Mouse (Mus musculus) hindbrain, postnatal 0 days (tissue): ENCODE data around the gene Cacna2d4. TPM values are rescaled to one million over a fixed set of nuclear protein-coding genes. Genes with fewer than 3 reads are reported as not detected.

Experiments used
- ATAC-seq: fragments of 200-750 bp; cut with Nextera tagmentation; 2 replicates; pipeline ENCODE4 v1.8.0; 2017; ENCODE audit warnings: mild to moderate bottlenecking, moderate TSS enrichment, moderate library complexity
- DNase-seq: peaks from one replicate; pipeline ENCODE4 v3.0.0-alpha.2; 2015; ENCODE audit warnings: low spot score
- H3K27ac ChIP-seq: fragments of 300-500 bp; sonication (generic); 2 replicates; pipeline ENCODE4 v1.5.1; 2014; ENCODE audit warnings: mild to moderate bottlenecking
- H3K27me3 ChIP-seq: fragments of 300-500 bp; sonication (generic); 2 replicates; pipeline ENCODE4 v1.6.1; 2014; ENCODE audit warnings: low read length, mixed read lengths; ENCODE audit not compliant: insufficient read depth
- H3K36me3 ChIP-seq: fragments of 300-500 bp; sonication (generic); 2 replicates; pipeline ENCODE4 v1.6.1; 2014; ENCODE audit warnings: low read length, mixed read lengths; ENCODE audit not compliant: insufficient read depth
- H3K4me1 ChIP-seq: fragments of 300-500 bp; sonication (generic); 2 replicates; pipeline ENCODE4 v1.6.1; 2014; ENCODE audit warnings: antibody characterized with exemption, low read length, mixed read lengths; ENCODE audit not compliant: insufficient read depth
- H3K4me2 ChIP-seq: fragments of 300-500 bp; sonication (generic); 2 replicates; pipeline ENCODE4 v1.6.1; 2014; ENCODE audit warnings: low read depth, mild to moderate bottlenecking, low read length, moderate library complexity, mixed read lengths
- H3K4me3 ChIP-seq: fragments of 300-500 bp; sonication (generic); 2 replicates; pipeline ENCODE4 v1.5.1; 2014; ENCODE audit warnings: low read length
- H3K9ac ChIP-seq: fragments of 300-500 bp; sonication (generic); replicated peaks from 2 replicates; pipeline ENCODE4 v1.6.1; 2014; ENCODE audit warnings: mild to moderate bottlenecking, low read length, moderate library complexity, mixed read lengths
- H3K9me3 ChIP-seq: fragments of 300-500 bp; sonication (generic); 2 replicates; pipeline ENCODE4 v1.6.1; 2016; ENCODE audit warnings: low read length, mixed read lengths
- CTCF ChIP-seq: IDR thresholded peaks from 2 replicates; pipeline ENCODE4 v1.5.1; 2016; ENCODE audit warnings: antibody characterized with exemption, control low read depth, low read depth
- WGBS: fragments of 180-500 bp; shearing (Covaris S2); extraction: QIAGEN DNeasy Blood & Tissue Kit; methylation state at CpG from one replicate; pipeline ENCODE4 v1.1.7; 2014; 5-methylcytosine and 5-hydroxymethylcytosine counted together
- polyA plus RNA-seq: library from polyadenylated mRNA; unstranded; fragments of >200 nt; fragmentation: Nextera tagmentation; extraction: Ambion mirVana; gene quantifications from 2 replicates; pipeline ENCODE4 v1.2.1, GENCODE M21; 2015
- total RNA-seq: library from RNA; depleted of rRNA; stranded (reverse); fragments of >200 nt; gene quantifications from 2 replicates; pipeline ENCODE4 v1.2.3, GENCODE M21; 2014

Gene Cacna2d4
- total and polyA plus RNA-seq, 2 experiments from 2014 or later = 1.2 to 2.6 TPM

GRCm38 (mm10) chr6:119326541-119326940 lies 90.2 kb downstream of the Cacna2d4 start:
- Histone ChIP-seq H3K27me3 (no peaks in the 10 kb centered on the region), H3K4me3 (no peak overlapping the region), H3K9ac (no peak overlapping the region), H3K36me3 (no peaks in the 10 kb centered on the region; the same call in 1 of the 2 replicates), H3K27ac (no peak overlapping the region), H3K9me3 (no peaks in the 10 kb centered on the region), H3K4me2 (no peak overlapping the region), H3K4me1 (peaks cover 39% of the 10 kb centered on the region)
- DNase-seq (no peak), ATAC-seq (no peak)
- WGBS = 52% methylated on average over 5 of the region's 7 CpGs
- TF ChIP-seq CTCF = no peak

- ATAC-seq (peak; percentile 38; the same call in 1 of the 2 replicates), DNase-seq (peak; percentile 66)
- 5% methylated on average over 11 of the region's 11 CpGs for WGBS
- Histone ChIP-seq H3K4me3 (peak overlapping the region; percentile 58), H3K4me2 (peak overlapping the region; percentile 71), H3K9ac (peak overlapping the region; percentile 65; the same call in 1 of the 2 replicates), H3K27ac (peak overlapping the region; percentile 87), H3K9me3 (no peaks in the 10 kb centered on the region), H3K27me3 (no peaks in the 10 kb centered on the region), H3K36me3 (no peaks in the 10 kb centered on the region), H3K4me1 (peaks cover 41% of the 10 kb centered on the region)
- no peak for TF ChIP-seq CTCF
These were observed 92.3 kb downstream of the Cacna2d4 start for GRCm38 (mm10) chr6:119328521-119329115.

DNA sequence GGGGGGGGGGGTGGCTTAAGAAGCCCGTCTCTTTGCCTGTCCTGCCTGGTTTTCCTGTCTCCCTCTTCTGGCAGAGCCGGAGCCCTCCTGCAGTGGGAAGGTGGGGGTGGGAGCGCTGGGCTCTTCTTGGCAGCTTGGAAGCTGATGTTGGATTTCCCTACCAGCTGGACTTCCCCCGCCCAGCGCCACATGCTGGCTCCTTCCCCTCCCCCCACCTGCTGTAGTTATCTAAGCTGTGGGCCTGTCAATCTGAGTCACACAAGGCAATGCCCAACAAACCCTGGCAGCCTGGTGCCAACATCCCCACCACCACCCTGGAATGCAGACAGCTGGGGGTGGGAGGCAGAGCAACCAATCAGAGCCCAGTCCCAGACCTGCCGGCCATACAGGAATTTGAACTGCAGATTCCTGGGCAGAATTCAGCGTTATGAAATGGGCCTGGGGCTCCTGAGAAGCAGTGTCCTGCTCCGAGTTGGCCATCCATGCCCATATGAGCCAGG lies 92.9 kb downstream of the Cacna2d4 start:
- WGBS = under 1% methylated on average over 8 of the region's 8 CpGs
- peak; percentile 92 for DNase-seq
- peak; percentile 93 for ATAC-seq
- Histone ChIP-seq H3K4me2 (peak overlapping the region; percentile 71), H3K27ac (peak overlapping the region; percentile 87), H3K36me3 (no peaks in the 10 kb centered on the region), H3K27me3 (no peaks in the 10 kb centered on the region), H3K9me3 (no peaks in the 10 kb centered on the region), H3K9ac (peak overlapping the region; percentile 65), H3K4me1 (peaks cover 41% of the 10 kb centered on the region), H3K4me3 (peak overlapping the region; percentile 58)
- TF ChIP-seq CTCF = peak; percentile 52

- 5% methylated on average over 6 of the region's 6 CpGs for WGBS
- ATAC-seq = peak; percentile 27; the same call in 1 of the 2 replicates
- Histone ChIP-seq H3K36me3 (no peaks in the 10 kb centered on the region), H3K9ac (peak overlapping the region; percentile 65), H3K27me3 (no peaks in the 10 kb centered on the region), H3K9me3 (no peaks in the 10 kb centered on the region), H3K27ac (peak overlapping the region; percentile 87), H3K4me3 (peak overlapping the region; percentile 58), H3K4me1 (peaks cover 41% of the 10 kb centered on the region), H3K4me2 (peak overlapping the region; percentile 71)
- DNase-seq = peak; percentile 37
- no peak for TF ChIP-seq CTCF
These were observed 93.6 kb downstream of the Cacna2d4 start for GRCm38 (mm10) chr6:119329936-119330335.

DNA sequence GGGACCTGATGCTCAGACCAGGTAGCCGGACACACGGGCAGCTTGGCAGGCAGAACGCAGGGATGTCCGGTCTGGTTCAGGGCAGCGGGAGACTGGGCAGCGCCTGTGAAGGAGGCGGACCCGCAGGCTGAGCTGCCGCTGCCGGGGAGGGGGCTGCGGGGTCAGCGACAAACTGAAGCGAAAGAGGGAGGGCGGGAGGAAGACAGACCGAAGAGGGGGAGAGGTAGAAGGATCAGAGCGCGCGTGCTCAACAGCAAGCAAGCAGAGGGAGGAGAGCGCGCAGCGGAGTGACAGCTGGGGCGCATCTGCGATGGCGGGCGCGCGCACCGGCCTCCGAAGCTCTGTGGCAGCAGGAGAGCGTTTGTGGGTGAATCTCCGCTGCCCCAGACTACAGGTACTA lies 94.2 kb downstream of the Cacna2d4 start, which contains the start of gene Lrtm2:
Gene Lrtm2 (minus strand): TSS at position 261 of the 400 bp plus-strand sequence.
- peak; percentile 27; the same call in 1 of the 2 replicates for ATAC-seq
- Histone ChIP-seq H3K4me3 (peak within 1 kb of the TSS; percentile 58), H3K4me2 (peak within 1 kb of the TSS; percentile 71), H3K9me3 (no peaks in the 10 kb centered on the region), H3K27me3 (no peaks in the 10 kb centered on the region), H3K4me1 (peaks cover 41% of the 10 kb centered on the region), H3K36me3 (no peaks in the 10 kb centered on the region), H3K9ac (peak within 1 kb of the TSS; percentile 65), H3K27ac (peak within 1 kb of the TSS; percentile 87)
- 2% methylated on average over 30 of the region's 31 CpGs for WGBS
- DNase-seq = peak; percentile 82
- TF ChIP-seq CTCF = no peak

GRCm38 (mm10) chr6:119332111-119332510 lies 95.8 kb downstream of the Cacna2d4 start:
- no peak overlapping the region for H3K4me2 ChIP-seq
- no peak for DNase-seq
- H3K27ac ChIP-seq = no peak overlapping the region
- TF ChIP-seq CTCF = no peak
- H3K4me1 ChIP-seq = peaks cover 32% of the 10 kb centered on the region
- H3K9ac ChIP-seq = no peak overlapping the region
- H3K27me3 ChIP-seq = no peaks in the 10 kb centered on the region
- H3K9me3 ChIP-seq = no peaks in the 10 kb centered on the region
- no peak for ATAC-seq
- no peaks in the 10 kb centered on the region for H3K36me3 ChIP-seq
- H3K4me3 ChIP-seq = no peak overlapping the region
- 28% methylated on average over 1 of the region's 1 CpGs for WGBS

- H3K4me2 ChIP-seq = no peak overlapping the region
- DNase-seq (no peak), ATAC-seq (no peak)
- no peak for TF ChIP-seq CTCF
- peaks cover 21% of the 10 kb centered on the region for H3K4me1 ChIP-seq
- H3K27ac ChIP-seq = no peak overlapping the region
- H3K9me3 ChIP-seq = no peaks in the 10 kb centered on the region
- H3K4me3 ChIP-seq = no peak overlapping the region
- WGBS = 37% methylated on average over 3 of the region's 3 CpGs
- no peaks in the 10 kb centered on the region for H3K27me3 ChIP-seq
- H3K36me3 ChIP-seq = no peaks in the 10 kb centered on the region
- H3K9ac ChIP-seq = no peak overlapping the region
These were observed 96.9 kb downstream of the Cacna2d4 start for GRCm38 (mm10) chr6:119333202-119333601.
